Mouse (Mus musculus) T-helper 2 cell (primary cell): ENCODE data around the gene Sp9.

Source experiments
- in situ Hi-C: fragments of 300-600 bp; cut with MboI, MseI; formaldehyde crosslinking; loops from one replicate; pipeline ENCODE4 v1.15.1; 2025; ENCODE audit warnings: high pct_unique_total_duplicates

The Sp9 gene

DNA sequence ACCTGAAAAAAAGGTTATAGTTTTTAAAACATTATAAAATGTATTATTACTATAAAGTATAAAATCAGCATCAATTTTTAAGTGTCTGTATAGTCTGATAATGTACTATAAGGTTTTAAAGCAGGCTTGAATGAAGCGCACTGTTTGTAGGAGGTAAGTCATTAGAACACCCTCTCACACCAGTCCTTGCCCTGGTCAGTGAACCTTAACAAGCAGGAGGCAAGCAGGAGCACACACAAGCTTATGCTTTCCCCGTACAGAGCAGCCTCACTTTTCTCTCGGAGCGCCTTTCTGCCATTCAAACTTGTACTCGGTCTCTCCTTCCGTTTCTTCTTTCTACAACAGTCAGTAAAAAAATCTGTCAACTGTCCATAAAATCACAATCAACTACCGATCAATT, 34.3 kb downstream of the Sp9 start:
- in situ Hi-C loops, result no loop called here

DNA sequence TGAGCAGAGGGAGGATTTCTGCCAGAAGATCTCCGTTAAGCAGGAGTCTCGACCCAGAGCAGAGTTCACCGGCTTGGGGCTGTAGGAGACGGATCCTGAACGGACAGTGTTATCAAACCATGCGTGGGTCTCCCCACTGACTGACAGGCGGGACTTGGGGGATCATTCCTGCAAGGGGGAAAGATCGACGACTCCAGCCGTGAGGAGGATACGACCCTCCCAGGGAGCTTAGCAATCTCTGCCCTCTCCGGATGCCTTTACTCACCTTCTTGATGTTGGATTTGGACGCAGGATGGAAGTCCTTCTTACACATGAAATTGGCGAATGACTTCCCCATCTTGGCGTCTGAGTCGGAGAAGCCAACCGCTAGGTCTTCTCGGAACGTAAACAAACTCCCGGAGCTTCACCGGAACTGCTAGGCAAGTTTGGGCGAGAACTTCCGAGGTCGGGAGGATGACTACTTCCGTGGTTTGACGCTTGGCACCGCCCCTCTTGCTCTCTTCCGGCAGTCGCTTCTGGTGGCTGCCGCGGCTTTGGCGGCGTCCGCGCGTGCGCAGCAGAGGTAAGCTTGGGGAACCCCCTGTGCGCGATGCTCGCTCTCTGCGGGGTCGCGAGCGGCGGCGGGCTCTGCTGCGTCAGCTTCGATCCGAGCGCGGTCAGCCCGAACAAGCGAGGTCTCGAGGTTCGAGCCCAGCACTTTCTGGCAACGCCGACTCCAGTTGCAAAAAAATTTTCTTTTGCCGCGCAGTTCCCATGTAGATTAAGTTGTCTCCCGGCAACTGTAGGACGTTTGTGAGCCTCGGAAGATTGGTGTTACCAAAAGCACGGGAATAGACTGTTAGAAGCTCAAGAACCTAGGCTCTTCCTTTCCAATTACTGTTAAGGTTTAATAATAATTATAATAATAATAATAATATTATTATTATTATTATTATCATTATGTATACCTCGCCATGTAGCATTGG, 40.7 kb downstream of the Sp9 start, which contains the start of the genes Scrn3 and Cir1:
Scrn3 (plus strand) TSS at position 450 of the 965 bp plus-strand sequence.
Cir1 (minus strand) TSS at position 550 of the 965 bp plus-strand sequence.
- in situ Hi-C loops, result loop anchor here (5.0 kb wide), 1 partner anchor 75 kb away; the partner anchor contains the start of gene Gpr155

DNA sequence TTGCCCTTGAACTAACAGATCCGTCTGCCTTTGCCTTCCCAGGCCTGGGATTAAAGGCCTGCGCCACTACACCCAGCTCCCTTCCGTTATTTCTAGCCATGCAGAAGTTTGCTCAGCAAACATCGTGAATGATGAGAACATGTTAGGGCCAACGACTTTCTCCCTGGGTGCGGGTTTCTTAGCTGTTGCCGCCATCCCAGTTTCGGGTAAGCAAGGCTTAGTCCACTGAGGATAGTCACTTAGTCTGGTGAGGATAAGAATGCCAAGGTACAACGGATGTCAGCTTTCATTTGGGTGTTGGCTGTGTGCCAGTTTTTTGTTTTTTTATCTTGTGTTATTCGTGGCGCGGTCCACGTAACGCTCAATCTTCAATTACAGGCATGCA, 41.4 kb downstream of the Sp9 start:
- in situ Hi-C loops, result loop anchor here (5.0 kb wide), 1 partner anchor 74 kb away; the partner anchor contains the start of gene Gpr155

DNA sequence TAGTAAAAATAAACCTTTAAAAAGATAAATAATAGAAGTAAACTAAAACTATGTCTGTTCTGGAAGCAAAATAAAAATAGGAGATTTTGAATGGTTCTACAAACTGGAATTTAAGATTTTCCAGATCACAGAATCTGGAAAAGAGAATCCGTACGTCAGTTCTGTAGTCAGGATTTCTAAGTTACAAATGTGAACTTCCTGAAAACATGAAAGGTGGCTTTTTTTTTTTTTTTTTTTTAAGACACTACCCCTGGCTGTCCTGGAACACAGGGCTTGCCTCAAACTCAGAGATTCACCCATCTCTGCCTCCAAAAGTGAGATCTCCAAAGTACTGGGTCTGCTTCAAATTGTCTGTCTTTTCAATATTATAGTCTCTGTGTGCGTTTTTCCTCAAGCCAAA, 42.6 kb downstream of the Sp9 start:
- in situ Hi-C loops, result loop anchor here (5.0 kb wide), 1 partner anchor 73 kb away; the partner anchor contains the start of gene Gpr155

GRCm38 (mm10) chr2:73317426-73317825, 45.7 kb downstream of the Sp9 start:
- in situ Hi-C loops, result no loop called here

GRCm38 (mm10) chr2:73319218-73319617, 47.5 kb downstream of the Sp9 start:
- in situ Hi-C loops, result no loop called here

DNA sequence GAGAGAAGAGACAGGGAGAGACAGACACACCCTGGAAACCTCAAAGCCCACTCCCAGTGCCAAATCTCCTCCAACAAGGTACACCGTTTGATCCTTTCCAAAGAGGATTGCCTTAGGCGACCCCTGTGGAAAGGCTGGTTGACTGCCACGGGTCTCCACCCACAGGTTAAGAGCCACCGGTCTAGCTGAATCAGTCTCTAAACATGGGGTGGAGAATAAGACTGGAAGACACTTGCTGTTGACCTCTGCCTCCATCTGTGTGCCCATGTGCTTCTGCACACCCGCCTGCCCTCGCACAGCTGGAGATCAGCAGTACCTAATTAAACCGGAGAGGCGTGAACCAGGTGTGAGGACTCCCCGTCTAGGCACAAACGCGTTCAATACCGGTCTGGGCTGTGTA, 51.3 kb downstream of the Sp9 start:
- in situ Hi-C loops, result no loop called here

DNA sequence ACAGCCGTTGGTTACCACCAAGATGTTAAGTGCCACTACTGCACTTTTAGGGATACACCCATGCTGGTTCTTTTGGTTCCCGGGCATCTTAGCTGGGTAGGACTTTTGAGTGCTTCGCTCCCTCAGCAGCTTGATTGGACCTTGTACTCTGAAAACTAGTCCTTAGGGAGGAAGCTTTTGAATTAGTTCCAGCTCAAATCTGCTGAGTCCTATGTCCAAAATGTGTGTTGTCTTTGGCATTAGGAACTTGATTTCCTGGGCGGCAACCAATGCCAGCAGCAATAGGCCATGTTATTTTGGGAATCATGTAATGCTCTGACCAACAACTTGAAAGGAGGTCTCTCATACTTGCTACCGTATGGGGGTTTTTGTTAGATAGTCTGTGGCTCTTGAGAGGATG, 54.1 kb downstream of the Sp9 start:
- in situ Hi-C loops, result no loop called here
